Comparison of ENCODE assay signal across 28 mouse cellular contexts in genomic region chr13:104013380-104013779, GRCm38 (mm10).
A peak's percentile ranks its signal among the peaks of the same experiment; 100 is the strongest.
DNase-seq lines count a peak whose midpoint lies in the region; ATAC-seq and TF ChIP-seq lines count a peak whose summit lies in the region.
"Had no signal": no experiment of that assay in that cellular context is flagged by ENCODE, and none has a peak within 500 bp of the region (broad histone marks: within the 10 kb centered on the region; RNA-seq: fewer than 3 reads in every experiment).

No protein-coding gene starts in this region.

- H3K27me3 ChIP-seq in midbrain, embryonic 13.5 days, result peaks cover 9% of the 10 kb centered on the region; the same call in 1 of the 2 replicates
- peaks cover 34% of the 10 kb centered on the region for H3K27me3 ChIP-seq in midbrain, embryonic 10.5 days (ENCODE audit: low read depth, poor library complexity, severe bottlenecking)
- H3K27me3 ChIP-seq in midbrain, postnatal 0 days (ENCODE audit: insufficient read depth, low read length), result no peaks in the 10 kb centered on the region
- H3K27me3 ChIP-seq: embryonic facial prominence, embryonic 15.5 days; forebrain, embryonic 13.5 days; kidney, embryonic 15.5 days; limb, embryonic 13.5 days; lung, embryonic 15.5 days; stomach, embryonic 15.5 days had no signal

- TF ChIP-seq POLR2A in brain, embryonic 14.5 days (IDR thresholded peaks at IDR 0.05; ENCODE audit: borderline replicate concordance, extremely low read depth, insufficient read depth, insufficient read length, poor library complexity, severe bottlenecking), result no peak

- DNase-seq in heart, adult 11 months, result peak; percentile 52
- DNase-seq in heart, adult 18-20 months, result no peak
- no peak for DNase-seq in midbrain, embryonic 10.5 days (ENCODE audit: low spot score)
- DNase-seq in brain, embryonic 14.5 days (ENCODE audit: low read depth), result peak; percentile 23
- no peak for DNase-seq in midbrain, postnatal 0 days (ENCODE audit: low spot score)
- no peak for DNase-seq in right cerebral cortex, postnatal 36 days (ENCODE audit: low spot score in 2 of 2)
- DNase-seq: adrenal gland, postnatal 25 days; cerebellum, adult 8-10 months; gastrocnemius, adult 2 months; heart, postnatal 10 days; kidney, adult 18-20 months; kidney, postnatal 25 days; retina, postnatal 1 day; right cerebral cortex, postnatal 14 days; thymus, postnatal 25 days had no signal

- WGBS in midbrain, embryonic 13.5 days, result 61% methylated on average over 6 of the region's 6 CpGs
- whole genome bisulfite sequencing in midbrain, embryonic 10.5 days, result 84% methylated on average over 6 of the region's 6 CpGs
- 52% methylated on average over 6 of the region's 6 CpGs for WGBS in midbrain, postnatal 0 days

- no peak overlapping the region for H3K27ac ChIP-seq in midbrain, embryonic 13.5 days
- H3K27ac ChIP-seq in midbrain, embryonic 10.5 days (replicated peaks), result no peak overlapping the region
- no peak overlapping the region for H3K27ac ChIP-seq in midbrain, postnatal 0 days (ENCODE audit: low read depth, low read length)
- H3K27ac ChIP-seq: embryonic facial prominence, embryonic 15.5 days; forebrain, embryonic 13.5 days; gastrocnemius, adult 2 months; kidney, embryonic 15.5 days; limb, embryonic 13.5 days; lung, embryonic 15.5 days; midbrain, embryonic 12.5 days; neural tube, embryonic 12.5 days; stomach, embryonic 15.5 days had no signal

- ATAC-seq in midbrain, embryonic 13.5 days, result peak; percentile 43; the same call in 1 of the 2 replicates
- 0 out of 2 replicates have a peak, but pooled peaks have one; percentile 47 for ATAC-seq in midbrain, postnatal 0 days (ENCODE audit: low FRiP score)
- ATAC-seq: CD4-positive, CD25-positive, alpha-beta regulatory T cell, adult 4 months; forebrain, embryonic 13.5 days; hindbrain, embryonic 16.5 days had no signal

- no peak overlapping the region for H3K9ac ChIP-seq in midbrain, embryonic 13.5 days (replicated peaks)
- no peak overlapping the region for H3K9ac ChIP-seq in midbrain, postnatal 0 days (replicated peaks; ENCODE audit: low read length, poor library complexity, severe bottlenecking)
- H3K9ac ChIP-seq: embryonic facial prominence, embryonic 15.5 days; forebrain, embryonic 13.5 days; kidney, embryonic 15.5 days; limb, embryonic 13.5 days; lung, embryonic 15.5 days; midbrain, embryonic 12.5 days; neural tube, embryonic 12.5 days; stomach, embryonic 15.5 days had no signal

- no peak overlapping the region for H3K4me3 ChIP-seq in midbrain, embryonic 13.5 days (replicated peaks)
- H3K4me3 ChIP-seq in midbrain, embryonic 10.5 days, result no peak overlapping the region
- H3K4me3 ChIP-seq in midbrain, postnatal 0 days (ENCODE audit: low read depth, low read length), result no peak overlapping the region
- H3K4me3 ChIP-seq: embryonic facial prominence, embryonic 15.5 days; forebrain, embryonic 13.5 days; gastrocnemius, adult 2 months; kidney, embryonic 15.5 days; limb, embryonic 13.5 days; lung, embryonic 15.5 days; midbrain, embryonic 12.5 days; myocyte; neural tube, embryonic 12.5 days; stomach, embryonic 15.5 days had no signal

- no peaks in the 10 kb centered on the region for H3K36me3 ChIP-seq in midbrain, embryonic 13.5 days
- no peaks in the 10 kb centered on the region for H3K36me3 ChIP-seq in midbrain, embryonic 10.5 days
- H3K36me3 ChIP-seq in midbrain, postnatal 0 days (ENCODE audit: insufficient read depth, low read length), result no peaks in the 10 kb centered on the region; the same call in 1 of the 2 replicates
- H3K36me3 ChIP-seq: embryonic facial prominence, embryonic 15.5 days; kidney, embryonic 15.5 days; limb, embryonic 13.5 days; lung, embryonic 15.5 days; midbrain, embryonic 12.5 days; neural tube, embryonic 12.5 days; stomach, embryonic 15.5 days had no signal

- no peak for TF ChIP-seq CTCF in brain, embryonic 14.5 days (IDR thresholded peaks at IDR 0.05; ENCODE audit: borderline replicate concordance, extremely low read depth, insufficient read depth, insufficient read length)
- TF ChIP-seq CTCF in midbrain, postnatal 0 days (IDR thresholded peaks at IDR 0.05), result no peak

- H3K4me1 ChIP-seq in midbrain, embryonic 13.5 days (replicated peaks), result 0 out of 2 replicates have a peak, but pooled peaks cover 5% of the 10 kb centered on the region
- H3K4me1 ChIP-seq in midbrain, embryonic 10.5 days, result peaks cover 17% of the 10 kb centered on the region
- H3K4me1 ChIP-seq in midbrain, postnatal 0 days (ENCODE audit: insufficient read depth, low read length), result no peaks in the 10 kb centered on the region
- H3K4me1 ChIP-seq: embryonic facial prominence, embryonic 15.5 days; kidney, embryonic 15.5 days; lung, embryonic 15.5 days; neural tube, embryonic 12.5 days; stomach, embryonic 15.5 days had no signal

- no peaks in the 10 kb centered on the region for H3K9me3 ChIP-seq in midbrain, embryonic 13.5 days
- no peaks in the 10 kb centered on the region for H3K9me3 ChIP-seq in midbrain, embryonic 10.5 days (replicated peaks)
- no peaks in the 10 kb centered on the region for H3K9me3 ChIP-seq in midbrain, postnatal 0 days (ENCODE audit: low read length)
- H3K9me3 ChIP-seq: embryonic facial prominence, embryonic 15.5 days; forebrain, embryonic 13.5 days; kidney, embryonic 15.5 days; limb, embryonic 13.5 days; lung, embryonic 15.5 days; midbrain, embryonic 12.5 days; neural tube, embryonic 12.5 days; stomach, embryonic 15.5 days had no signal

- no peak overlapping the region for H3K4me2 ChIP-seq in midbrain, embryonic 13.5 days (replicated peaks)
- no peak overlapping the region for H3K4me2 ChIP-seq in midbrain, postnatal 0 days (ENCODE audit: low read depth, low read length, poor library complexity, severe bottlenecking)
- H3K4me2 ChIP-seq: embryonic facial prominence, embryonic 15.5 days; forebrain, embryonic 13.5 days; kidney, embryonic 15.5 days; limb, embryonic 13.5 days; liver, embryonic 11.5 days; lung, embryonic 15.5 days; midbrain, embryonic 12.5 days; neural tube, embryonic 12.5 days; stomach, embryonic 15.5 days had no signal

Comparison
In these comparisons a context has a peak if more than half of its experiments do, and no peak if none do; other contexts are left out.
1. DNase-seq: peak in heart, adult 11 months (single experiment) and brain, embryonic 14.5 days (single experiment); none in heart, adult 18-20 months (0 of 2), midbrain, embryonic 10.5 days (single experiment), midbrain, postnatal 0 days (single experiment) and right cerebral cortex, postnatal 36 days (0 of 2).